Mouse (Mus musculus): ENCODE results near the gene Lpgat1. TPM values are rescaled to one million over a fixed set of nuclear protein-coding genes. Genes with fewer than 3 reads are reported as not detected.
A peak's percentile ranks its signal among the peaks of the same experiment; 100 is the strongest.

The Lpgat1 gene
- polyA plus RNA-seq, 1 experiment from 2014 or later, result 46.2 TPM

- H3K4me1 ChIP-seq (replicated peaks; ENCODE audit: control insufficient read depth, insufficient read depth, low read length), result no peaks in the 10 kb centered on the region
- no peak overlapping the region for H3K9ac ChIP-seq
- 88% methylated on average over 7 of the region's 7 CpGs for WGBS
- H3K4me3 ChIP-seq (replicated peaks; ENCODE audit: low read length), result no peak overlapping the region
- H3K4me2 ChIP-seq (replicated peaks), result no peak overlapping the region
- ATAC-seq (ENCODE audit: low FRiP score) (no peak), DNase-seq (ENCODE audit: low spot score) (no peak)
- no peaks in the 10 kb centered on the region for H3K36me3 ChIP-seq (replicated peaks; ENCODE audit: control insufficient read depth, insufficient read depth)
- H3K27me3 ChIP-seq (ENCODE audit: control insufficient read depth, insufficient read depth, low read length), result no peaks in the 10 kb centered on the region
- peaks cover 10% of the 10 kb centered on the region for H3K9me3 ChIP-seq (ENCODE audit: control insufficient read depth, low read length)
- no peak overlapping the region for H3K27ac ChIP-seq
Measured at GRCm38 (mm10) chr1:191793888-191794532, 76.4 kb downstream of the Lpgat1 start.

GRCm38 (mm10) chr1:191796238-191796896 is 78.7 kb downstream of the Lpgat1 start:
- ATAC-seq (ENCODE audit: low FRiP score) (no peak), DNase-seq (ENCODE audit: low spot score) (no peak)
- no peaks in the 10 kb centered on the region for H3K27me3 ChIP-seq (ENCODE audit: control insufficient read depth, insufficient read depth, low read length)
- H3K9me3 ChIP-seq (ENCODE audit: control insufficient read depth, low read length), result no peaks in the 10 kb centered on the region
- WGBS, result 84% methylated on average over 4 of the region's 4 CpGs
- H3K36me3 ChIP-seq (replicated peaks; ENCODE audit: control insufficient read depth, insufficient read depth), result no peaks in the 10 kb centered on the region
- H3K4me3 ChIP-seq (replicated peaks; ENCODE audit: low read length), result no peak overlapping the region
- H3K4me2 ChIP-seq (replicated peaks), result no peak overlapping the region
- no peak overlapping the region for H3K27ac ChIP-seq
- no peak overlapping the region for H3K9ac ChIP-seq
- H3K4me1 ChIP-seq (replicated peaks; ENCODE audit: control insufficient read depth, insufficient read depth, low read length), result no peaks in the 10 kb centered on the region

GRCm38 (mm10) chr1:191802093-191802819 is 84.6 kb downstream of the Lpgat1 start:
- H3K4me2 ChIP-seq (replicated peaks), result no peak overlapping the region
- H3K4me3 ChIP-seq (replicated peaks; ENCODE audit: low read length), result no peak overlapping the region
- ATAC-seq (ENCODE audit: low FRiP score) (no peak), DNase-seq (ENCODE audit: low spot score) (no peak)
- no peak overlapping the region for H3K27ac ChIP-seq
- H3K9ac ChIP-seq, result no peak overlapping the region
- no peaks in the 10 kb centered on the region for H3K9me3 ChIP-seq (ENCODE audit: control insufficient read depth, low read length)
- H3K27me3 ChIP-seq (ENCODE audit: control insufficient read depth, insufficient read depth, low read length), result no peaks in the 10 kb centered on the region
- 63% methylated on average over 9 of the region's 9 CpGs for WGBS
- H3K36me3 ChIP-seq (replicated peaks; ENCODE audit: control insufficient read depth, insufficient read depth), result no peaks in the 10 kb centered on the region
- H3K4me1 ChIP-seq (replicated peaks; ENCODE audit: control insufficient read depth, insufficient read depth, low read length), result no peaks in the 10 kb centered on the region

GRCm38 (mm10) chr1:191802820-191803655 is 85.4 kb downstream of the Lpgat1 start:
- no peak overlapping the region for H3K4me3 ChIP-seq (replicated peaks; ENCODE audit: low read length)
- ATAC-seq (ENCODE audit: low FRiP score), result no peak
- 81% methylated on average over 10 of the region's 10 CpGs for WGBS
- no peaks in the 10 kb centered on the region for H3K9me3 ChIP-seq (ENCODE audit: control insufficient read depth, low read length)
- H3K4me2 ChIP-seq (replicated peaks), result no peak overlapping the region
- H3K27me3 ChIP-seq (ENCODE audit: control insufficient read depth, insufficient read depth, low read length), result no peaks in the 10 kb centered on the region
- H3K9ac ChIP-seq, result no peak overlapping the region
- DNase-seq (ENCODE audit: low spot score), result no peak
- H3K36me3 ChIP-seq (replicated peaks; ENCODE audit: control insufficient read depth, insufficient read depth), result no peaks in the 10 kb centered on the region
- H3K4me1 ChIP-seq (replicated peaks; ENCODE audit: control insufficient read depth, insufficient read depth, low read length), result no peaks in the 10 kb centered on the region
- H3K27ac ChIP-seq, result no peak overlapping the region

- no peak for ATAC-seq (ENCODE audit: low FRiP score)
- no peak overlapping the region for H3K4me2 ChIP-seq (replicated peaks)
- no peaks in the 10 kb centered on the region for H3K36me3 ChIP-seq (replicated peaks; ENCODE audit: control insufficient read depth, insufficient read depth)
- no peak overlapping the region for H3K27ac ChIP-seq
- no peak overlapping the region for H3K9ac ChIP-seq
- H3K9me3 ChIP-seq (ENCODE audit: control insufficient read depth, low read length), result no peaks in the 10 kb centered on the region
- no peaks in the 10 kb centered on the region for H3K4me1 ChIP-seq (replicated peaks; ENCODE audit: control insufficient read depth, insufficient read depth, low read length)
- H3K4me3 ChIP-seq (replicated peaks; ENCODE audit: low read length), result no peak overlapping the region
- no peak for DNase-seq (ENCODE audit: low spot score)
- WGBS, result 79% methylated on average over 5 of the region's 5 CpGs
- no peaks in the 10 kb centered on the region for H3K27me3 ChIP-seq (ENCODE audit: control insufficient read depth, insufficient read depth, low read length)
Measured at GRCm38 (mm10) chr1:191804747-191805146, 87.1 kb downstream of the Lpgat1 start.

GRCm38 (mm10) chr1:191805788-191806187 is 88.2 kb downstream of the Lpgat1 start:
- DNase-seq (ENCODE audit: low spot score), result no peak
- no peak for ATAC-seq (ENCODE audit: low FRiP score)
- Histone ChIP-seq H3K4me3 (replicated peaks; ENCODE audit: low read length) (no peak overlapping the region), H3K27me3 (ENCODE audit: control insufficient read depth, insufficient read depth, low read length) (no peaks in the 10 kb centered on the region), H3K4me2 (replicated peaks) (no peak overlapping the region), H3K4me1 (replicated peaks; ENCODE audit: control insufficient read depth, insufficient read depth, low read length) (no peaks in the 10 kb centered on the region), H3K27ac (no peak overlapping the region), H3K36me3 (replicated peaks; ENCODE audit: control insufficient read depth, insufficient read depth) (no peaks in the 10 kb centered on the region), H3K9ac (no peak overlapping the region), H3K9me3 (ENCODE audit: control insufficient read depth, low read length) (no peaks in the 10 kb centered on the region)
- WGBS, result 78% methylated on average over 6 of the region's 6 CpGs

- no peak overlapping the region for H3K27ac ChIP-seq
- H3K27me3 ChIP-seq (ENCODE audit: control insufficient read depth, insufficient read depth, low read length), result no peaks in the 10 kb centered on the region
- no peaks in the 10 kb centered on the region for H3K4me1 ChIP-seq (replicated peaks; ENCODE audit: control insufficient read depth, insufficient read depth, low read length)
- no peaks in the 10 kb centered on the region for H3K9me3 ChIP-seq (ENCODE audit: control insufficient read depth, low read length)
- DNase-seq (ENCODE audit: low spot score) (no peak), ATAC-seq (ENCODE audit: low FRiP score) (no peak)
- H3K4me3 ChIP-seq (replicated peaks; ENCODE audit: low read length), result no peak overlapping the region
- 90% methylated on average over 4 of the region's 4 CpGs for WGBS
- no peak overlapping the region for H3K4me2 ChIP-seq (replicated peaks)
- no peaks in the 10 kb centered on the region for H3K36me3 ChIP-seq (replicated peaks; ENCODE audit: control insufficient read depth, insufficient read depth)
- no peak overlapping the region for H3K9ac ChIP-seq
Measured at GRCm38 (mm10) chr1:191806740-191807139, 89.1 kb downstream of the Lpgat1 start.

- WGBS, result 85% methylated on average over 7 of the region's 7 CpGs
- Histone ChIP-seq H3K36me3 (replicated peaks; ENCODE audit: control insufficient read depth, insufficient read depth) (no peaks in the 10 kb centered on the region), H3K27ac (no peak overlapping the region), H3K9me3 (ENCODE audit: control insufficient read depth, low read length) (no peaks in the 10 kb centered on the region), H3K9ac (no peak overlapping the region), H3K27me3 (ENCODE audit: control insufficient read depth, insufficient read depth, low read length) (no peaks in the 10 kb centered on the region), H3K4me2 (replicated peaks) (no peak overlapping the region), H3K4me3 (replicated peaks; ENCODE audit: low read length) (no peak overlapping the region), H3K4me1 (replicated peaks; ENCODE audit: control insufficient read depth, insufficient read depth, low read length) (no peaks in the 10 kb centered on the region)
- DNase-seq (ENCODE audit: low spot score), result no peak
- no peak for ATAC-seq (ENCODE audit: low FRiP score)
Measured at GRCm38 (mm10) chr1:191807979-191808378, 90.3 kb downstream of the Lpgat1 start.

GRCm38 (mm10) chr1:191808688-191809223 is 91.1 kb downstream of the Lpgat1 start:
- Histone ChIP-seq H3K4me1 (replicated peaks; ENCODE audit: control insufficient read depth, insufficient read depth, low read length) (no peaks in the 10 kb centered on the region), H3K36me3 (replicated peaks; ENCODE audit: control insufficient read depth, insufficient read depth) (no peaks in the 10 kb centered on the region), H3K27ac (no peak overlapping the region), H3K4me3 (replicated peaks; ENCODE audit: low read length) (no peak overlapping the region), H3K4me2 (replicated peaks) (no peak overlapping the region), H3K27me3 (ENCODE audit: control insufficient read depth, insufficient read depth, low read length) (no peaks in the 10 kb centered on the region), H3K9me3 (ENCODE audit: control insufficient read depth, low read length) (no peaks in the 10 kb centered on the region), H3K9ac (no peak overlapping the region)
- peak; percentile 66 for DNase-seq (ENCODE audit: low spot score)
- 59% methylated on average over 12 of the region's 12 CpGs for WGBS
- ATAC-seq (ENCODE audit: low FRiP score), result peak; percentile 95

Data from hindbrain, embryonic 14.5 days (tissue).